Mouse (Mus musculus) lung, embryonic 16.5 days (tissue): ENCODE data around the gene Diaph3. TPM values are rescaled to one million over a fixed set of nuclear protein-coding genes. Genes with fewer than 3 reads are reported as not detected.

Source experiments
- ATAC-seq: fragments of 200-750 bp; cut with Nextera tagmentation; 2 replicates; pipeline ENCODE4 v1.8.0; 2017; ENCODE audit warnings: low read depth, mild to moderate bottlenecking, moderate library complexity
- H3K27ac ChIP-seq: fragments of 300-500 bp; sonication (generic); 2 replicates; pipeline ENCODE4 v1.5.1; 2014; ENCODE audit warnings: mild to moderate bottlenecking, control low read depth, low read length
- H3K27me3 ChIP-seq: fragments of 300-500 bp; sonication (generic); 2 replicates; pipeline ENCODE4 v1.6.1; 2014; ENCODE audit warnings: low read depth, low read length, mixed read lengths; ENCODE audit not compliant: control insufficient read depth, insufficient read depth
- H3K36me3 ChIP-seq: fragments of 300-500 bp; sonication (generic); 2 replicates; pipeline ENCODE4 v1.6.1; 2014; ENCODE audit warnings: low read length; ENCODE audit not compliant: control insufficient read depth, insufficient read depth
- H3K4me1 ChIP-seq: fragments of 300-500 bp; sonication (generic); replicated peaks from 2 replicates; pipeline ENCODE4 v1.6.1; 2014; ENCODE audit warnings: low read length, mixed read lengths; ENCODE audit not compliant: control insufficient read depth, insufficient read depth
- H3K4me2 ChIP-seq: fragments of 300-500 bp; sonication (generic); 2 replicates; pipeline ENCODE4 v1.6.1; 2014; ENCODE audit warnings: low read depth, low read length, control low read depth
- H3K4me3 ChIP-seq: fragments of 300-500 bp; sonication (generic); 2 replicates; pipeline ENCODE4 v1.5.1; 2014; ENCODE audit warnings: mild to moderate bottlenecking, low read length, control low read depth
- H3K9ac ChIP-seq: fragments of 300-500 bp; sonication (generic); 2 replicates; pipeline ENCODE4 v1.6.1; 2014; ENCODE audit warnings: low read length, control low read depth
- H3K9me3 ChIP-seq: fragments of 300-500 bp; sonication (generic); 2 replicates; pipeline ENCODE4 v1.6.1; 2016; ENCODE audit warnings: low read length; ENCODE audit not compliant: control insufficient read depth
- WGBS: fragments of 180-500 bp; shearing (Covaris S2); extraction: QIAGEN DNeasy Blood & Tissue Kit; methylation state at CpG from one replicate; pipeline ENCODE4 v1.1.7; 2014; 5-methylcytosine and 5-hydroxymethylcytosine counted together
- polyA plus RNA-seq: library from polyadenylated mRNA; unstranded; fragments of >200 nt; fragmentation: Nextera tagmentation; extraction: Ambion mirVana; gene quantifications from 2 replicates; pipeline ENCODE4 v1.2.1, GENCODE M21; 2015

The Diaph3 gene
- polyA plus RNA-seq, 1 experiment from 2014 or later, result 17.6 TPM

DNA sequence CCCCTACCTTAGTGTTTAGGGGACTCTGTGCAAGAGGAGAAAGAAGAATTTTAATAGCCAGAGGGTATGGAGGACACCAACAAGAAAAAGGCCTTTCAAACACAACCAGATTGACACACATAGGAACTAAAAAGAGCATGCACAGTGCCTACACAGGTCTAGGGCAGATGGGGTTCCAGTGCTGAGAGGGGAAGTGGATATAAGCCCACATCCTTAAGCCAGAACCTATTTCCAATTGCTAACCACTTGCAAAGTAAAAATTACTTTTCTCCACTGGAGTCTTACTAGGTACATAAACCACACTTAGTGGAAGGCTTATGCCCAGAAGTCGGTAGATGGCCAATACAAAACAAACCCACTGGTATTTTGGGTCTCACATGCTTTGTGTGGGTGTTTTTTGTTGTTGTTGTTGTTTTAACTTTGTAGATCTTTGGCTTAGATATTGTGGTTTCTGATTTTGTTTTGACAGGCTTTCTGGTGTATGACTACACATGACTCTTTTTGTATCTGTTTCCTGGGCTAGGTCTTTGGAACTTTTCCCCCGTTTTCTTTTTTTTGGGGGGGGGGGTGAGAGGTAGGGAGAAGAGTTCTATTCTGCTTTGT, 426.8 kb downstream of the Diaph3 start:
- Histone ChIP-seq H3K4me2 (no peak overlapping the region), H3K27me3 (no peaks in the 10 kb centered on the region), H3K4me1 (no peaks in the 10 kb centered on the region), H3K9me3 (no peaks in the 10 kb centered on the region), H3K4me3 (no peak overlapping the region), H3K27ac (no peak overlapping the region), H3K36me3 (no peaks in the 10 kb centered on the region), H3K9ac (no peak overlapping the region)
- WGBS, result 75% methylated on average over 2 of the region's 2 CpGs
- no peak for ATAC-seq

DNA sequence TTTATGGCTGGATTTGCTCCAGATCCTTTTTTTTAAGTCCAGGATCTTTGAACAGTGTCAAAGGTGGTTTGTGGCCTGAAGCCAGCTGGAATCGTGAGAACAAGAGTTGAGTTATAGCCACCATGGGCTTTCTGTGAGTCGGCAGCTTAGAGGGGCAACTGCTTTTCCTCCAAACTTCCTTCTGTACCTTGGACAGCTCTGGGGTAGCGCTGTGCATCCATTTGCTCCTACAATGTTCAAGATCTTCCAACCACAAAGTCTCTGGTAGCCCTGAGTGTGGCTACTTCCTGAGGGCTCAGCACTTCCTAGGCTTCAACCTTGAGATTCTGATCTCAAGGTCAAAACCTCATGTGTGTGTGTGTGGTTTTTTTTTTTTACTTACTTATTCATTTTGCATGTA, 437.0 kb downstream of the Diaph3 start:
- Histone ChIP-seq H3K9ac (no peak overlapping the region), H3K27ac (no peak overlapping the region), H3K36me3 (no peaks in the 10 kb centered on the region), H3K4me1 (no peaks in the 10 kb centered on the region), H3K27me3 (no peaks in the 10 kb centered on the region), H3K4me2 (no peak overlapping the region), H3K9me3 (no peaks in the 10 kb centered on the region), H3K4me3 (no peak overlapping the region)
- no peak for ATAC-seq
- 68% methylated on average over 3 of the region's 3 CpGs for WGBS

DNA sequence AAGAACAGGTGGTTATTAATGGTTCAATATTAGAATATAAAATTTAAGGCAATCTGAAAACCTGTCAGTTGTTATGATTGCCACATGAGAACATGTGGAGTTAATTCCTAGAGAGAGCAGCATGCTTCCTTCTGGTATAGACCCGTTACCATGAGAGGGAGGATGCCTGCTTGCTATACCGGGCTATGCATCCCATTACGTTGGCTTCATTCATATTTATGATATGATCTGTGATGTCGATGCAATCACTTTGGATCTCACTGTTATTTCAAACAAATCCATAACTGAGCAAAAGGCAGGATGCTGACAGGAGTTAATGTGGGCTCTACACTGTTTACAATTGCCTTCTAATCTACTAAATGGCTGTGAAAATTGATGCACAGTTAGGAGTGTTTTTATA, 439.9 kb downstream of the Diaph3 start:
- WGBS, result 76% methylated on average over 4 of the region's 4 CpGs
- Histone ChIP-seq H3K27me3 (no peaks in the 10 kb centered on the region), H3K4me2 (no peak overlapping the region), H3K4me3 (no peak overlapping the region), H3K4me1 (no peaks in the 10 kb centered on the region), H3K9ac (no peak overlapping the region), H3K9me3 (no peaks in the 10 kb centered on the region), H3K36me3 (no peaks in the 10 kb centered on the region), H3K27ac (no peak overlapping the region)
- no peak for ATAC-seq

DNA sequence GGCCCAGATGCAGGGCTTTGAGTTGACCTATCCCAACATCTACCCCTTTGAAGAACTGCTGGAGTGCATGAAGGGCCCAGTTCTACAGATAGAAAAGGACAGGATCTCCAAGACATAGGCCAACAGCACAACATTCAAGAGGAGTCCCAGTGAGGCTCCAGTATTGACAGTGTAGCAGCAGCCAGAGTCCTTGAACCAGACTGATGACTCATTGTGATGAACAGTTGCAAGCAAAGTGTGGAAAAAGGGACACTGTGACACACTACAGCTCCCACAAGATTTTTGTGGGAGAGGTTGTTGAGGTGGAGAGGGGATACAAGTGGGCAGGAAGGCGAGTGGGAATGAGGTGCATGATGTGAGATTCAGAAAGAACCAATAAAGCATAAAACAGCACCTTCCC, 443.1 kb downstream of the Diaph3 start:
- no peak overlapping the region for H3K4me3 ChIP-seq
- H3K36me3 ChIP-seq, result no peaks in the 10 kb centered on the region
- H3K4me1 ChIP-seq, result no peaks in the 10 kb centered on the region
- H3K9ac ChIP-seq, result no peak overlapping the region
- H3K27ac ChIP-seq, result no peak overlapping the region
- H3K27me3 ChIP-seq, result no peaks in the 10 kb centered on the region
- WGBS, result 77% methylated on average over 1 of the region's 1 CpGs
- no peaks in the 10 kb centered on the region for H3K9me3 ChIP-seq
- H3K4me2 ChIP-seq, result no peak overlapping the region
- ATAC-seq, result no peak

DNA sequence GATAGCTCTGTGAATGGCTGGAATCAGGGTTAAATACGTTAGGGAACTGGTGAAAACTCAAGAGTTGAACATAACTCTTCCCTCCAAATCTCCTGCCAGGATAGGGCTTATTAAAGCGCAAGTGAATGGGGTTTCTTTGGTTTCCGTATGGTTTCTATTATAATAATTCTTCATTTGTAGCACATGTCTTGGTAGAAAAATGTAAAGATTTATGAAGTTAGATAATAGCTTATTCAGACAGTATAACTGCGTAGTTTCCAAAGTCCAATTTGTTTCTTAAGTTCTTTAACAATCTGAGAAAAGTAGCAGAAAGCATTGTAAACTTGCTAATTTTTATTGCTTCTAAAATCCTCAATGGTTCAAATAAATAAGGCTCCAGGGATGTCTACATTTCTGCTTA, 448.3 kb downstream of the Diaph3 start:
- Histone ChIP-seq H3K27ac (no peak overlapping the region), H3K4me1 (no peaks in the 10 kb centered on the region), H3K27me3 (no peaks in the 10 kb centered on the region), H3K4me2 (no peak overlapping the region), H3K9ac (no peak overlapping the region), H3K9me3 (no peaks in the 10 kb centered on the region), H3K4me3 (no peak overlapping the region), H3K36me3 (no peaks in the 10 kb centered on the region)
- no peak for ATAC-seq
- 76% methylated on average over 4 of the region's 4 CpGs for WGBS

DNA sequence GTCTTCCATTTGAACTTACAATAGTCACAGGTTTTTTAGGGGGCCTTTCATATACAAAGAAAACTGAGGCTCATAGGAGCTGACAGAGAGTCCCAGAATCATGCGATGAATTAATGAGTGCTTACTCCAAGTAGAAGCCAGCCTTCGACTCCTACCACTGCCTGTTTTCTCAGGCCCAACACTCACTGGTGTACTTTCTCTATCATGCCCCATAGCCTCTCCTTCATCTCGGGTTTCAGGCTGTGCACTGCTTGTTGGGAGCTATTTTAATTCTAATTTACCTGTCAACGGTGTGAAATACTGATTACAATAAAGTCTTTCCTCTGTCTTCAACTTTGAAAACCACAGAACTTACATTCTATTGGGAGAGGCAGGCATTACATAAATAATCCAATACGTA, 449.7 kb downstream of the Diaph3 start:
- Histone ChIP-seq H3K9me3 (no peaks in the 10 kb centered on the region), H3K27ac (no peak overlapping the region), H3K4me3 (no peak overlapping the region), H3K9ac (no peak overlapping the region), H3K4me2 (no peak overlapping the region), H3K4me1 (no peaks in the 10 kb centered on the region), H3K36me3 (no peaks in the 10 kb centered on the region), H3K27me3 (no peaks in the 10 kb centered on the region)
- ATAC-seq, result no peak
- 72% methylated on average over 5 of the region's 5 CpGs for WGBS

DNA sequence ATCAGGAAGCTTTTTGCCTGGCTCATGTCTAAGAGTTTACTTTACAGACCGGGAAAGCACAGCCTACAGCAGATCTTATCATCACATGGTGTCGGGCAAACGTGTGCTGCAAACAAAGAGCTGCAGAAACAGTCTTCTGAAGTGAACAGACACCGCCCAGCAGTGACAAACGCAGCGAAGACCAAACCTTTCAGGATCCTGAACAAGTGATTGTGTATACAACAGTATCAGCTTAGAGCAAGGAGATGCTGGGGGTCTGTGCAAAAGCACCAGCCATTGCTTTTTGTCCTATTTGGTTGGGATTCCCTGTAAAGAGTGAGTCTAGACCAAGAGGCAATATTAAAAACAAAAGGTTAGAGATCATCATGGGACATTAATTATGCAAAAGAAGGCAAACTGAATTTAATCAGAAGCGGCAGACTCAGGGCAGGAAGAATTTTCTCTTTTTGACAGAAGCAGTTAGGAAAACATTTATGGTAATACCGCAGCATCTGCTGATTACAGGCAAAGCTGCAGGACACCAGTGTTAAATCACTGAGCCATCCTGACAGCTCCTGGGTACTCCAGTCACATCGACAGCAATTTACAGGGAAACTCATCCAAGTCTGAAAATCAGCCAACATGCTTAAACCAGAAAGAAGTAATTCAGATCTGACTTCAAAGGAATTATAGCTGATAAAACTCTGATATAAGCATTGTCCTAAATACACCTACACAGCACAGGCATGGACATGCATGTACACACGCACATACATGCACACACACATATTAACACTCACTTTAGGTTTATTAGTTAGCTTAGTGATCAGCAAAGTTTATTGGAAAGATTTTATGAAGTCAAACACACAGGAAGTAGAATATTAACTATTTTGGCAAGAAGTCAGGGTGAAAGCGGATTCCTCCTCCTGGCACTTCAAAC, 456.2 kb downstream of the Diaph3 start:
- Histone ChIP-seq H3K27ac (peak overlapping the region; percentile 59), H3K9ac (no peak overlapping the region), H3K4me3 (no peak overlapping the region), H3K27me3 (no peaks in the 10 kb centered on the region), H3K36me3 (no peaks in the 10 kb centered on the region), H3K9me3 (no peaks in the 10 kb centered on the region), H3K4me2 (0 out of 2 replicates have a peak overlapping the region, but pooled peaks have one; percentile 10), H3K4me1 (peaks cover 12% of the 10 kb centered on the region)
- peak; percentile 54; the same call in 1 of the 2 replicates for ATAC-seq
- 20% methylated on average over 11 of the region's 11 CpGs for WGBS

DNA sequence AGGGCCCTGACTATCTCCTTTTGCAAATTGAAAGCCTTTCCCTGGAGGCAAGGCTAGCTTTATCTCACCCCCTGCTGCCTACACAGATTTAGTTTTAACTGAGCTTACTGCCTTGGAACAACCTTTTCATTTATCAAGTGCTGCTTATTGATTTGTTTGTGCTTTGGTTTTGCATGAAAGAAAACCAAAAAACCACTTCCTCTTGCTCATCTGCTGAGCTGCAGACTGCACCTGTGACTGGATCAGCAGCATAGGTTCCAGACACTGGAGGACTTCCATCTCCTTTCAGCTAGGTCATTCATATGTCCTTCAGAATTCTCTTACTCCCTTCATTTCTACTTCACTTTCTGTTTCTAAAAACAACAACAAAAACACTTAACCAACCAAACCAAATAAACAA, 459.1 kb downstream of the Diaph3 start:
- Histone ChIP-seq H3K4me3 (no peak overlapping the region), H3K27ac (no peak overlapping the region), H3K36me3 (no peaks in the 10 kb centered on the region), H3K9ac (no peak overlapping the region), H3K4me1 (peaks cover 12% of the 10 kb centered on the region), H3K9me3 (no peaks in the 10 kb centered on the region), H3K27me3 (no peaks in the 10 kb centered on the region), H3K4me2 (no peak overlapping the region)
- ATAC-seq, result no peak

DNA sequence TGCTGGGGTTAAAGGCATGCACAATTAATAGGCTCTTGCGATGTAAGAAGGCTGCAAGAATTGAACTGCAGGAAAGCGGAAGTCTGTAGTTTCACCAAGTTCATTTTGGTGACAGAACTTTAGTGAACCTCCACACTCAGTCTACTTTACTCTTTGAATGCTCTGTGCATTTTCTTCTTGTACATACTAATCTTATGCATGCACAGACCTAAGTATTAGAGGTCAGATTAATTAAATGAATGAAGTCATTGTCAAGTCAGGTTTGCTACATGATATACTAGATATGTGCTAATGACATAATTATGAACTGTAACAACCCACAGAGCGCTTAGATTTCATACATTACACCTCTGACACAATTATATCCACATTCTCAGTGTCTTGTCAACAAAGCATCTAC, 462.0 kb downstream of the Diaph3 start:
- H3K4me1 ChIP-seq, result no peaks in the 10 kb centered on the region; the same call in 1 of the 2 replicates
- no peak overlapping the region for H3K27ac ChIP-seq
- H3K4me3 ChIP-seq, result no peak overlapping the region
- no peaks in the 10 kb centered on the region for H3K9me3 ChIP-seq
- no peak overlapping the region for H3K9ac ChIP-seq
- H3K36me3 ChIP-seq, result no peaks in the 10 kb centered on the region
- 87% methylated on average over 3 of the region's 3 CpGs for WGBS
- no peak for ATAC-seq
- H3K27me3 ChIP-seq, result no peaks in the 10 kb centered on the region
- no peak overlapping the region for H3K4me2 ChIP-seq
